In genomic region chr15:82014745-82015391, GRCm38 (mm10) we compare ENCODE assay signal across 8 mouse cellular contexts. TPM values are rescaled to one million over a fixed set of nuclear protein-coding genes. Genes with fewer than 3 reads are reported as not detected.
DNase-seq lines count a peak whose midpoint lies in the region; ATAC-seq and TF ChIP-seq lines count a peak whose summit lies in the region.

No protein-coding gene starts in this region.

- no peak for ATAC-seq in lung, embryonic 15.5 days (ENCODE audit: borderline replicate concordance, extremely low read depth, low FRiP score, low TSS enrichment)
- ATAC-seq in embryonic facial prominence, embryonic 15.5 days (ENCODE audit: insufficient number of reproducible peaks, low FRiP score, low TSS enrichment, low read depth), result no peak
- ATAC-seq in intestine, postnatal 0 days, result no peak

- no peak for TF ChIP-seq CTCF in intestine, postnatal 0 days (IDR thresholded peaks at IDR 0.05; ENCODE audit: low read depth)
- TF ChIP-seq CTCF in olfactory bulb, adult 2 months (IDR thresholded peaks at IDR 0.05; ENCODE audit: insufficient read depth, low read depth, low read length), result no peak

- H3K27me3 ChIP-seq in lung, embryonic 15.5 days, result no peaks in the 10 kb centered on the region
- H3K27me3 ChIP-seq in embryonic facial prominence, embryonic 15.5 days, result no peaks in the 10 kb centered on the region
- H3K27me3 ChIP-seq in intestine, postnatal 0 days (replicated peaks; ENCODE audit: control insufficient read depth, insufficient read depth, low read length), result no peaks in the 10 kb centered on the region

- TF ChIP-seq POLR2A in olfactory bulb, adult 2 months (IDR thresholded peaks at IDR 0.05; ENCODE audit: insufficient read depth, low read depth, low read length), result no peak

- H3K27ac ChIP-seq in lung, embryonic 15.5 days, result no peak overlapping the region
- H3K27ac ChIP-seq in embryonic facial prominence, embryonic 15.5 days (replicated peaks), result no peak overlapping the region; the same call in 1 of the 2 replicates
- H3K27ac ChIP-seq in intestine, postnatal 0 days (ENCODE audit: low read depth, low read length), result no peak overlapping the region
- peak overlapping the region; percentile 82 for H3K27ac ChIP-seq in olfactory bulb, adult 2 months (ENCODE audit: insufficient read depth, low read depth, low read length)

- peak overlapping the region; percentile 77 for H3K9ac ChIP-seq in lung, embryonic 15.5 days
- peak overlapping the region; percentile 62 for H3K9ac ChIP-seq in embryonic facial prominence, embryonic 15.5 days
- H3K9ac ChIP-seq in intestine, postnatal 0 days (ENCODE audit: low read depth, low read length), result peak overlapping the region; percentile 76; the same call in 1 of the 2 replicates

- H3K4me2 ChIP-seq in lung, embryonic 15.5 days, result peak overlapping the region; percentile 81
- H3K4me2 ChIP-seq in embryonic facial prominence, embryonic 15.5 days (replicated peaks), result peak overlapping the region; percentile 81
- peak overlapping the region; percentile 96 for H3K4me2 ChIP-seq in intestine, postnatal 0 days (replicated peaks; ENCODE audit: low read depth)

- DNase-seq in lung, postnatal 10 days, result no peak
- DNase-seq in adrenal gland, postnatal 10 days, result no peak
- no peak for DNase-seq in layer of hippocampus, postnatal 10 days (ENCODE audit: low spot score in 2 of 2)
- DNase-seq in kidney, adult 11 months, result no peak

- no peaks in the 10 kb centered on the region for H3K9me3 ChIP-seq in lung, embryonic 15.5 days
- no peaks in the 10 kb centered on the region for H3K9me3 ChIP-seq in embryonic facial prominence, embryonic 15.5 days (replicated peaks)
- no peaks in the 10 kb centered on the region for H3K9me3 ChIP-seq in intestine, postnatal 0 days (ENCODE audit: control insufficient read depth)

- H3K36me3 ChIP-seq in lung, embryonic 15.5 days, result peaks cover 4% of the 10 kb centered on the region
- H3K36me3 ChIP-seq in embryonic facial prominence, embryonic 15.5 days, result peaks cover 4% of the 10 kb centered on the region; the same call in 1 of the 2 replicates
- H3K36me3 ChIP-seq in intestine, postnatal 0 days (ENCODE audit: control insufficient read depth, insufficient read depth), result no peaks in the 10 kb centered on the region

- WGBS in lung, embryonic 15.5 days, result 16% methylated on average over 9 of the region's 9 CpGs
- WGBS in embryonic facial prominence, embryonic 15.5 days, result 14% methylated on average over 9 of the region's 9 CpGs
- 19% methylated on average over 9 of the region's 9 CpGs for WGBS in intestine, postnatal 0 days
- WGBS in olfactory bulb, adult 2 months, result 9% methylated on average over 9 of the region's 9 CpGs

- peak overlapping the region; percentile 74 for H3K4me3 ChIP-seq in lung, embryonic 15.5 days
- H3K4me3 ChIP-seq in embryonic facial prominence, embryonic 15.5 days (replicated peaks), result peak overlapping the region; percentile 82
- H3K4me3 ChIP-seq in intestine, postnatal 0 days (ENCODE audit: low read depth, low read length), result peak overlapping the region; percentile 89
- peak overlapping the region; percentile 90 for H3K4me3 ChIP-seq in olfactory bulb, adult 2 months (ENCODE audit: insufficient read depth, low read depth, low read length)

- H3K4me1 ChIP-seq in lung, embryonic 15.5 days, result peaks cover 22% of the 10 kb centered on the region
- H3K4me1 ChIP-seq in embryonic facial prominence, embryonic 15.5 days, result peaks cover 21% of the 10 kb centered on the region
- no peaks in the 10 kb centered on the region for H3K4me1 ChIP-seq in intestine, postnatal 0 days (replicated peaks; ENCODE audit: control insufficient read depth, insufficient read depth, low read length)
- peaks cover 12% of the 10 kb centered on the region for H3K4me1 ChIP-seq in olfactory bulb, adult 2 months (ENCODE audit: control insufficient read depth, insufficient read depth, low read length)

RNA-seq across cellular contexts. Expression of gene Desi1, which starts 18.8 kb away (rescaled TPM):
- polyA plus RNA-seq in lung, embryonic 15.5 days (2015; fragmentation: Nextera tagmentation; extraction: Ambion mirVana), result 20.5 and 25.1 TPM in 2 replicates
- polyA plus RNA-seq in embryonic facial prominence, embryonic 15.5 days (2015; fragmentation: Nextera tagmentation; extraction: Ambion mirVana), result 29.3 and 29.8 TPM in 2 replicates
- 10.0 and 12.1 TPM in 2 replicates for polyA plus RNA-seq in intestine, postnatal 0 days (2015; fragmentation: Nextera tagmentation; extraction: Ambion mirVana)
- polyA plus RNA-seq in olfactory bulb, adult 2 months (2012; ENCODE audit: insufficient read depth, insufficient read length, low replicate concordance, missing spikeins), result 107 TPM in 1 of 2 replicates, not detected in the other
- total RNA-seq in adrenal gland, postnatal 10 days (2021), result 10 to 100 TPM; 51.9 to 60.3 TPM
- total RNA-seq in layer of hippocampus, postnatal 10 days (2021), result 10 to 100 TPM; 86.3 to 99.3 TPM

RNA-seq across cellular contexts. Expression of gene Xrcc6, which starts 27.2 kb away (rescaled TPM):
- 86.3 and 93.0 TPM in 2 replicates for polyA plus RNA-seq in lung, embryonic 15.5 days (2015; fragmentation: Nextera tagmentation; extraction: Ambion mirVana)
- polyA plus RNA-seq in embryonic facial prominence, embryonic 15.5 days (2015; fragmentation: Nextera tagmentation; extraction: Ambion mirVana), result 75.5 and 82.1 TPM in 2 replicates
- 22.6 and 23.2 TPM in 2 replicates for polyA plus RNA-seq in intestine, postnatal 0 days (2015; fragmentation: Nextera tagmentation; extraction: Ambion mirVana)
- polyA plus RNA-seq in olfactory bulb, adult 2 months (2012; ENCODE audit: insufficient read depth, insufficient read length, low replicate concordance, missing spikeins), result 1,163 TPM in 1 of 2 replicates, not detected in the other
- 100 to 1,000 TPM; 122 to 139 TPM for total RNA-seq in adrenal gland, postnatal 10 days (2021)
- 10 to 100 TPM; 25.5 to 36.2 TPM for total RNA-seq in layer of hippocampus, postnatal 10 days (2021)

RNA-seq across cellular contexts. Expression of gene Snu13, which starts 32.5 kb away (rescaled TPM):
- 296 and 301 TPM in 2 replicates for polyA plus RNA-seq in lung, embryonic 15.5 days (2015; fragmentation: Nextera tagmentation; extraction: Ambion mirVana)
- 246 and 260 TPM in 2 replicates for polyA plus RNA-seq in embryonic facial prominence, embryonic 15.5 days (2015; fragmentation: Nextera tagmentation; extraction: Ambion mirVana)
- 86.1 and 99.0 TPM in 2 replicates for polyA plus RNA-seq in intestine, postnatal 0 days (2015; fragmentation: Nextera tagmentation; extraction: Ambion mirVana)
- polyA plus RNA-seq in olfactory bulb, adult 2 months (2012; ENCODE audit: insufficient read depth, insufficient read length, low replicate concordance, missing spikeins), result not detected in 2 replicates
- 10 to 100 TPM; 76.1 to 84.1 TPM for total RNA-seq in adrenal gland, postnatal 10 days (2021)
- total RNA-seq in layer of hippocampus, postnatal 10 days (2021), result 100 to 1,000 TPM in 1 of 2 experiments, 10 to 100 TPM in 1; 97.5 to 108 TPM

RNA-seq across cellular contexts. Expression of gene 1700029P11Rik, which starts 34.5 kb away (rescaled TPM):
- not detected in 2 replicates for polyA plus RNA-seq in lung, embryonic 15.5 days (2015; fragmentation: Nextera tagmentation; extraction: Ambion mirVana)
- not detected in 2 replicates for polyA plus RNA-seq in embryonic facial prominence, embryonic 15.5 days (2015; fragmentation: Nextera tagmentation; extraction: Ambion mirVana)
- not detected in 2 replicates for polyA plus RNA-seq in intestine, postnatal 0 days (2015; fragmentation: Nextera tagmentation; extraction: Ambion mirVana)
- not detected in 2 replicates for polyA plus RNA-seq in olfactory bulb, adult 2 months (2012; ENCODE audit: insufficient read depth, insufficient read length, low replicate concordance, missing spikeins)
- total RNA-seq in adrenal gland, postnatal 10 days (2021), result not detected
- total RNA-seq in layer of hippocampus, postnatal 10 days (2021), result not detected

RNA-seq across cellular contexts. Expression of gene 4930407I10Rik, which starts 44.1 kb away (rescaled TPM):
- not detected in 2 replicates for polyA plus RNA-seq in lung, embryonic 15.5 days (2015; fragmentation: Nextera tagmentation; extraction: Ambion mirVana)
- polyA plus RNA-seq in embryonic facial prominence, embryonic 15.5 days (2015; fragmentation: Nextera tagmentation; extraction: Ambion mirVana), result not detected in 2 replicates
- polyA plus RNA-seq in intestine, postnatal 0 days (2015; fragmentation: Nextera tagmentation; extraction: Ambion mirVana), result not detected in 2 replicates
- polyA plus RNA-seq in olfactory bulb, adult 2 months (2012; ENCODE audit: insufficient read depth, insufficient read length, low replicate concordance, missing spikeins), result not detected in 2 replicates
- total RNA-seq in adrenal gland, postnatal 10 days (2021), result not detected
- not detected for total RNA-seq in layer of hippocampus, postnatal 10 days (2021)
